Mouse (Mus musculus): ENCODE measurements around the gene Fignl2. TPM values are rescaled to one million over a fixed set of nuclear protein-coding genes. Genes with fewer than 3 reads are reported as not detected.
"Not testable (repeated sequence)": the region's sequence is repeated elsewhere in the genome, so short reads cannot be mapped to it uniquely, and the experiment has no call there.

Fignl2 gene
- 1 to 10 TPM in 1 of 2 experiments, under 1 TPM in 1; 0.59 to 1.1 TPM for total RNA-seq (2021)
- long read RNA-seq, experiment 1, full-length matches to known transcripts = 2 of 2 reads
- long read RNA-seq, experiment 1, partial matches to known transcripts = 0 of 2 reads
- long read RNA-seq, experiment 1, other reads (novel, unspliced or antisense) = 0 of 2 reads
- long read RNA-seq, experiment 2 = 0 reads

GRCm38 (mm10) chr15:101077813-101078730, at the start of gene Fignl2:
TSS of gene Fignl2 (minus strand) at chr15:101078567.
- peak; percentile 50 for DNase-seq

- DNase-seq = peak; percentile 71
These were observed 48.6 kb upstream of the Fignl2 start for GRCm38 (mm10) chr15:101126876-101127544.

DNA sequence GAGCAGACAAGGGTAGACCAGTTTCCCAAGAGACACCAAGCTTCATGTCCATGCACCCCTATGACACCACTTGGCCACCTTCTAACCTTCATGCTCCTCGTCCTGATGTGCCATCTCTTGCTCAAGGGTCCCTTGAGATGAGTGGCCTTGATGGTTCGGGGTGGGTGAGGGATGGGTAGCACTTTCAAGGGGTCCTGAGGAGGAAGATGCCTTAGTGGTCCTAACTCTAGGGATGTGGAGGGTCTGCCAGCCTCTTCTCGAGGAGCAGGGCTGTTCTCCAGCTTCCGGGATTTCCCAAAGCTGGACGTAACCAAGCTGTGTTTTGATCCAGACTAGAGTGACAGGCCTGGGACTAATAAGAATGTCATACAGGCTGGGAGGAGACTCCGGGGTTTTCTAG, 47.2 kb upstream of the Fignl2 start:
- no peak for DNase-seq

DNA sequence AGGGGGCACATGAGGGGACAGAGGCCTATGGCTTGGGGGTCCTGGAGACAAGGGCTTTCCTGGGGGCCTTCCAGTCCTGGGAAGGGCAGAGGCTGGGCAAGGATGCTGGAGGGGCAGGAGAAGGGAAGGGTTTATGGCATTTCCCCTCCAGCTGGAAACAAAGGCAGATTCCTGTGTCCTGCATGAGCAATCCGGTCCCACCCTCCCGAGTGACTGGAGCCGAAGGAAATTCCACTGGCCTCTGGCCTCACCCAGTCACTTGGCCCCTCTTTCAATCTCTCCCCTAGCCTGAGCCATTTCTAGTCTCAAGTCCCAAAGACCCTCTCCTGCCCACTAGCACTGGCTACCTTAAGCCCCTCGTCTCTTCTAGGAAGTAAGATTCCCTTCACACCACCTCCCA, 44.8 kb upstream of the Fignl2 start:
- DNase-seq = peak; percentile 65

- DNase-seq = no peak
These were observed 43.9 kb upstream of the Fignl2 start for GRCm38 (mm10) chr15:101122290-101122589.

- DNase-seq = no peak
These were observed 43.3 kb upstream of the Fignl2 start for GRCm38 (mm10) chr15:101121411-101122289.

DNA sequence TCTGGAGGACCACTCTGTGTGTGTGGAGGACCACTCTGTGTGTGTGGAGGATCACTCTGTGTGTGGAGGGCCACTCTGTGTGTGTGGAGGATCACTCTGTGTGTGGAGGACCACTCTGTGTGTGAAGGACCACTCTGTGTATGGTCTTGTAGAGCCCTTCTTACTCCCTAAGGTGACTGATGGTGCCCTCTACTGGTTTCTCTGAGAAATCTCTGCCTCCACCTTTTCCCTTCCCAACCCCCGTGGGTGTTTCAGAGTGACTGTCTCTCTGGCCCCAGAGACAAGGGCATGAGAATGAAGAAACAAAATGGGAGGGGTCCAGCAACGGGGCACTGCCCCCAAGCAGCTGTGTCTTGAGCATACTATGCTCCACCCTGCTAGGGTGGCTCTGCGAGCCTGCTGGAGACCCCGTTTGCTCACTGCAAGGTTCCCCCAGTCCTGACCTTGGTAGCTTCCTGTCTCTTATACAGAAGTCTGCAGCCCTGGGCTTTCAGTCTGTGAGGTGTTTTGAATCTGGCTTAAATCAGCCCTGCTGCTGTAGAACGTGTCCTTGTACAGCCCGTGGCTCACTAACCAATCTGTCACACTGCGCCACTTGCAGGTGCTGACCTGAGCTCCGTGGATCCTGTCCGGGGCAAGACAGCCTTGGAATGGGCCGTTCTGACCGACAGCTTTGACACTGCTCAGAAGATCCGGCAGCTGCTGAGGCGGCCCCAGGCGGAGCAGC, 40.2 kb upstream of the Fignl2 start:
- no peak for DNase-seq

DNA sequence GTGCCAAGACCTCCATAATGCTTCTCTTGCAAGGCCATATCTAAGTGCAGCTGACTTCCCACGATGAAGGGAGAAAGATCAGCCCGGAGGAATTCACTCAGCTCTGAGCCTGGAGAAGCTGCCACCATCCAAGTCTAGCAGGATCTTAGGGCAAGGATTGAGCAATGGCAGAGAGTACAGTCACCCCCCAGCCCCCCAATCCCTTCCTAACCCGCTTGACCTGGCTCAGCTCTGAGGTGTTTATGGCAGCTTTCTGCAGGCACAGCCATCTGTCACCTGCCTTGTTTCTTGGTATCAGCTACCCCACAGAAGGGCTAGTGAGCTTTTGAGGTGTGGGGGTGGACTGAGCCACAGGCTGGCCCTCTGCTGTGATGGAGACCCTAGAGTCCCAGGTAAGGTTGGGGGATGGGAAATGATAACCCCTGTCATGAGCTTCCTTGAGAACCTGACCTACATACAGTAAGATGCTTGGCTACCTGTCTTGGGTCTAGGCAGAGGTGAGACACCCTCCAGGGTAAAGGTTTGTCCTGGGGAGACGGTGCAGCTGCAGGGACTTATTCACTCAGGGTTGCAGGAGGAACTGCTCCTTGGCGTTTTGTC, 37.2 kb upstream of the Fignl2 start, which contains the start of gene Ankrd33:
Ankrd33 (plus strand) TSS at position 245 of the 600 bp plus-strand sequence.
- DNase-seq = no peak

DNA sequence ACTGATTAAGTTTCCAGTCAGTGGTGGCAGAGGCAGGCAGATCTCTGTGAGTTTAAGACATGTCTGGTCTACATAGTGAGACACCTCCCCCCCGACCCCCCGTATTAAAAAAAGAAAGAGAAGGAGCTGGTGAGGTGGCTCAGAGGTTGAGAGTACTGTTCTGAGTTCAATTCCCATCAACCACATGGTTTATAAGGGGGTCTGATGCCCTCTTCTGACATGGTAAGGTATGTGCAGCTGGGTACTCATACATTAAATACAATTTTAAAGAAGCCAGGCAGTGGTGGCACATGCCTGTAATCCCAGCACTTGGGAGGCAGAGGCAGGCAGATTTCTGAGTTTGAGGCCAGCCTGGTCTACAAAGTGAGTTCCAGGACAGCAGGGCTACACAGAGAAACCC, 35.4 kb upstream of the Fignl2 start:
- DNase-seq = not testable (repeated sequence)

DNA sequence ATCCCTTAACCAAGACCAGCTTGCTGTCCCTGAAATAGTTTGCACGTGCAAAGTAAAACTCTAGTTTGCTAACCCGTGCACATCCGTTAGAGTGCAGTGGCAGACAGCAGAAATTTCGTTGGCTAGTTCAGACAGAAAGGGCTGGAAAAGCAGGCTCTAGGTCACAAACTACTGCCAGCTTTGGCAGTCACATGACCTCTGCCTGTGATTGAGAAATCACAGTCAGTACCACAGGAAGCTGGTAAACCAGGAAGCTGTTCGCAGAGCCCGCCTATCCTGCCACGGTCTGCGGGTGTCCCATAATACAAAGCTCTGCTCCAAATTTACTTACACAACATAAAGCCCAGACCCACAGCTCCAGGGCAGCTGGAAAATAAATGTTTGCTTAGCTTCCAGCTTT, 34.8 kb upstream of the Fignl2 start:
- peak; percentile 63 for DNase-seq

DNA sequence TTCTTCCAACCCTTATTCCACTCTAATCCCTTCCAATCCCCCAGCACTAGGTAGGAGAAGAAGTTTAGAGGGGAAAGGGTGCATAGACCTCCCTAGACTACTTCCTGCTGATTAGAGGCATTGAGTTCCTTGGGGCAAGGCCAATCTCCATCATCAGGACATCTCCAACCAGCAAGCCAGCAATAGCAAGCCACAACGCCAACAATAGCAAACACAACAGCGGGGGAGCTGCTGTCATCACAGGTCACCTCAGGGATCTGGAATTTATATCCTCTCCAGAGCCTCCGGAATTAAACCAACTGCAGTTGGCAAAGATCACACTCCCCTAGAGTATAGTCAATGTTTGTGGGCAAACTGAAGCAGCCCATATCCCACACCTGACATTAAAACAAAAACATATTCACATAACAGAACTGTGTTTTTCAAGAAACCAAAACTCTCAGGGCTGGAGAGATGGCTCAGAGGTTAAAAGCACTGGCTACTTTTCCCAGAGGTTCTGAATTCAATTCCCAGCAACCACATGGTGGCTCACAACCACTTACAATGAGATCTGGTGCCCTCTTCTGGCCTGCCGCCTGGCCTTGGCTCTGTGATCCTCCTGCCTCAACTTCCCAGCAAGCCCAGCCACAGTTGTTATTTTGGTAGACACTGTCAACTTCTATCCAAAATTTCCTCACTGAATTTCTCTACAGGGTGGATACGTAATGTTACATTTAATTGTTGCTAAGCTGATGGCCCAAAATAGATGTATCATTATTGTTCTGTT, 29.7 kb upstream of the Fignl2 start:
- no peak for DNase-seq

DNA sequence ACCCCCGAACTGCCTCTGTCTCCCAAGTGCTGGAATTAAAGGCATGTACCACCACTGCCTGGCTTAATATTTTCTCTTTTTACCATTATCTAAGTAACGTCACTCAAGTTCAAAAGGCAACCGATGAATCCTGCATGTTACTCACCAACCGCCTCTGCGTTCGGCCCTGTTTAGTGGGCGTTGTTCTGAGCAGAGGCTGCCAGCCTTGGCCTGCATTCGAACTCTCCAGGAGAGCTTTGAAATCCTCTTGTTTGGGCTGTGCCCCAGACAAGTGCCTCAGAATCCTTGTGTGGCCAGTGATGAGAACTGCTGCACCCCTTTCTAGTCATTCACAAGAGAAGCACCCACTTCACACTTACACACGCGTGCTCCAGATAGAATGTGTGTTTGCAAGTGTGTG, 27.6 kb upstream of the Fignl2 start:
- DNase-seq = no peak

DNA sequence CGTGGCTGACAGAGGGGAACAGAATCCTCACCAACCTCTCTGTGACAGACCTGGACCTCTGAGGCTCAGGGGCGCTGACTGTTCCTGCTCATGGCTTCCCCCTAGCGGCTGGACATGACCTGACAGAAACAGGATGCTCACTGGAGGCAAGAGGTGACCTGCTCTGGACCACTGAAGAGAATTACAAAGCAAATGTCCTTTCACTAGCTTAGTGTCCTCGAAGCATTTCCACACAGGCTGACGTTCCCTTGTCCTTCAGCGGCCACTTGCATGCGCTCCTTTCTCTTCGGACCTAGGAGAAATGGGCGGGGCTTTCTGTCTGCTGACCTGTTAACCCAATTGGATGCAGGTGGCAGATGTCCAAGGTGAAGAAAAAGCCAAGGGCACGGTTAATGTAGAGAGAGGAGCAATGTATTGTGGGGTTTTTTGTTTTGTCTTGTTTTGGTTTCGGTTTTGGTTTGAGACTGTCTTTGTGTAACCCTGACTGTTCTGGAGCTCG, 27.2 kb upstream of the Fignl2 start:
- DNase-seq = peak; percentile 57

GRCm38 (mm10) chr15:101103605-101104304, 25.4 kb upstream of the Fignl2 start:
- DNase-seq = no peak

DNA sequence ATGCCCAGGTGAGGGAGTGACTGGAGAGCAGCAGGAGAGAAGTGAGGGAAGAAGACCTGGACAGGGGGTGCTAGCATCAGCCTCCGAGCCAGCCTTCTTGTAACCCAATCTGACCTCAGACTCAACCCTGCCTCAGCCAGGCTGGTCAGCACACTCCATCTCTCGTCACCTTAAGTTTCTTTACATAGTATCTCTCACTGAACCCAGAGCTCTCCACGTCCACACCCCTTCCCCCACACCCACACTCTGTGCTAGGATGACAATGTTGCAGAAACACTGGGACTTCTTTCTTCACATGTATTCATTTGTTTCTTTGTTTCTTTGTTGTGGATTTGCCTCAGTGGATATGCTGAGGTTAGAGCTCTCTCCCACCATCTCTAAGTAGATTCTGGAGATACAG, 22.6 kb upstream of the Fignl2 start:
- DNase-seq = no peak

GRCm38 (mm10) chr15:101097985-101098651, 19.8 kb upstream of the Fignl2 start:
- no peak for DNase-seq

- DNase-seq = no peak
These were observed 17.0 kb upstream of the Fignl2 start for GRCm38 (mm10) chr15:101095392-101095791.

- no peak for DNase-seq
These were observed 16.6 kb upstream of the Fignl2 start for GRCm38 (mm10) chr15:101094979-101095378.

GRCm38 (mm10) chr15:101093988-101094387, 15.6 kb upstream of the Fignl2 start:
- DNase-seq = no peak
